Mouse (Mus musculus): ENCODE results near the gene Esrrg. TPM values are rescaled to one million over a fixed set of nuclear protein-coding genes. Genes with fewer than 3 reads are reported as not detected.

The Esrrg gene
- total RNA-seq (2014; rRNA removed) (41.6 and 51.6 TPM in 2 replicates), polyA plus RNA-seq (2015; fragmentation: Nextera tagmentation; extraction: Ambion mirVana) (25.7 and 28.0 TPM in 2 replicates)

- 3% methylated on average over 21 of the region's 21 CpGs for WGBS
- peaks cover 33% of the 10 kb centered on the region for H3K27me3 ChIP-seq (ENCODE audit: insufficient read depth, low read length)
- ATAC-seq (no peak), DNase-seq (ENCODE audit: low spot score) (no peak)
- peak within 1 kb of the TSS; percentile 47 for H3K4me3 ChIP-seq (ENCODE audit: low read length)
- H3K9ac ChIP-seq (replicated peaks; ENCODE audit: low read length): peak within 1 kb of the TSS; percentile 24; the same call in 1 of the 2 replicates
- TF ChIP-seq CTCF (IDR thresholded peaks at IDR 0.05; ENCODE audit: low read depth): no peak
- no peak within 1 kb of the TSS for H3K27ac ChIP-seq
- no peaks in the 10 kb centered on the region for H3K36me3 ChIP-seq (ENCODE audit: insufficient read depth, low read length)
- H3K9me3 ChIP-seq (ENCODE audit: low read length): no peaks in the 10 kb centered on the region
- H3K4me1 ChIP-seq (ENCODE audit: insufficient read depth, low read length): peaks cover 15% of the 10 kb centered on the region; the same call in 1 of the 2 replicates
- peak within 1 kb of the TSS; percentile 85 for H3K4me2 ChIP-seq (ENCODE audit: low read depth, low read length)
Measured at GRCm38 (mm10) chr1:187608261-187608921, at the start of gene Esrrg. Gene Esrrg (plus strand): TSS chr1:187608791.

- DNase-seq (ENCODE audit: low spot score) (no peak), ATAC-seq (no peak)
- H3K4me2 ChIP-seq (ENCODE audit: low read depth, low read length): no peak overlapping the region
- no peaks in the 10 kb centered on the region for H3K36me3 ChIP-seq (ENCODE audit: insufficient read depth, low read length)
- no peak overlapping the region for H3K4me3 ChIP-seq (ENCODE audit: low read length)
- no peaks in the 10 kb centered on the region for H3K4me1 ChIP-seq (ENCODE audit: insufficient read depth, low read length)
- no peaks in the 10 kb centered on the region for H3K9me3 ChIP-seq (ENCODE audit: low read length)
- no peaks in the 10 kb centered on the region for H3K27me3 ChIP-seq (ENCODE audit: insufficient read depth, low read length)
- H3K9ac ChIP-seq (replicated peaks; ENCODE audit: low read length): no peak overlapping the region
- H3K27ac ChIP-seq: no peak overlapping the region
- no peak for TF ChIP-seq CTCF (IDR thresholded peaks at IDR 0.05; ENCODE audit: low read depth)
Measured at GRCm38 (mm10) chr1:187583982-187584381, 24.6 kb upstream of the Esrrg start.

DNA sequence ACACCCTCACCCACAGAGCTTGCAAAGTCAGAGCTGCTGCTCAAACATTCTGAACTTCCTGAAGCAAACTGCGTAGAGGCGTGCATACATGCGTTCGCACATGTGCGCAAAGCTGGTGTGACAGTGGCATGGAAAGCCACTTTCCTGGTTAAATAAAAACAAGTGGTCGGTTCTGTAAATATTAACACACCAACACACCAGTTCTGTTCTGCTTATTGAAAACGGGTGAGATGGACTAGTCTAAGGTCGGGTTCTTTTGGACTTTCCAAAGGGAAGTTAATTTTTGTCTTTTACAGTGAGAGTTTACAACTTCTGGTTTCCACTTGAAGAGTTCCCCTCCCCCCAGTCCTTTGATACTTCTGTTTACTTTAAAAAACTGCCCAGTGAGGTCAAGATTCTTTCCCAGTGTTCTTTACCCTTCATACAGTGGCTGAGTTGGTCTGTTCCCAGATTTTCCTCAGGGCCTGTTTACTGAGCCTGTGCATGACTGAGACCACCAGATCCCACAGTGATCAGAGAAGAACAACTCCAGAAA lies 22.0 kb upstream of the Esrrg start:
- no peak for TF ChIP-seq CTCF (IDR thresholded peaks at IDR 0.05; ENCODE audit: low read depth)

GRCm38 (mm10) chr1:187602942-187603341 lies 5.6 kb upstream of the Esrrg start:
- DNase-seq (ENCODE audit: low spot score): no peak
- no peaks in the 10 kb centered on the region for H3K9me3 ChIP-seq (ENCODE audit: low read length)

More for the DNA sequence above, 22.0 kb upstream of the Esrrg start:
- WGBS: 92% methylated on average over 8 of the region's 8 CpGs
- Histone ChIP-seq H3K9me3 (ENCODE audit: low read length) (no peaks in the 10 kb centered on the region), H3K4me1 (ENCODE audit: insufficient read depth, low read length) (no peaks in the 10 kb centered on the region), H3K9ac (replicated peaks; ENCODE audit: low read length) (no peak overlapping the region), H3K4me2 (ENCODE audit: low read depth, low read length) (no peak overlapping the region), H3K27ac (no peak overlapping the region), H3K4me3 (ENCODE audit: low read length) (no peak overlapping the region), H3K27me3 (ENCODE audit: insufficient read depth, low read length) (no peaks in the 10 kb centered on the region), H3K36me3 (ENCODE audit: insufficient read depth, low read length) (no peaks in the 10 kb centered on the region)
- DNase-seq (ENCODE audit: low spot score) (no peak), ATAC-seq (no peak)

DNA sequence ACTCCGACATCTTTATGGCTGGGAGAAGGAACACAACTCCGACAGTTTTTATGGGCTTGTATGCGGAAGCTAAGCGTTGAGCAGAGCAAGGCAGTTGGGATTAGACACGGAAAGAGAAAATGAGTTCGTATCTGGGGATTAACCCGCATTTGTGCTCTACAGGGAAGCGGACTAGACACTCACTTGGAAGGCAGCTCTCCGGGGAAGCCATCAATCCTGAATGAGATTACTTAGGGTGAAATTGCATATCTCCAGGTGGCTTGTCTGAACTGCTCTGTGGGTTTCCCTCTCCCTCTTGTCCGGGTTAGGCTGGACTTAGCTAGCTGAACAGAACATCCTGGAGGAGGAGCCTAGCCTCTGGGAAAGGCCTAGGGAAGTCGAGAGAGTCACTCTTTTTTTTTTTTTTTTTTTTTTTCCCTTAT lies 4.5 kb upstream of the Esrrg start:
- no peak for DNase-seq (ENCODE audit: low spot score)
- Histone ChIP-seq H3K27ac (no peak overlapping the region), H3K36me3 (ENCODE audit: insufficient read depth, low read length) (no peaks in the 10 kb centered on the region), H3K27me3 (ENCODE audit: insufficient read depth, low read length) (peaks cover 19% of the 10 kb centered on the region), H3K9ac (replicated peaks; ENCODE audit: low read length) (no peak overlapping the region), H3K4me2 (ENCODE audit: low read depth, low read length) (no peak overlapping the region; the same call in 1 of the 2 replicates), H3K9me3 (ENCODE audit: low read length) (no peaks in the 10 kb centered on the region), H3K4me1 (ENCODE audit: insufficient read depth, low read length) (0 out of 2 replicates have a peak, but pooled peaks cover 7% of the 10 kb centered on the region), H3K4me3 (ENCODE audit: low read length) (no peak overlapping the region)
- TF ChIP-seq CTCF (IDR thresholded peaks at IDR 0.05; ENCODE audit: low read depth): no peak
- ATAC-seq: no peak
- 19% methylated on average over 11 of the region's 11 CpGs for WGBS

More at GRCm38 (mm10) chr1:187602942-187603341, 5.6 kb upstream of the Esrrg start:
- no peak for TF ChIP-seq CTCF (IDR thresholded peaks at IDR 0.05; ENCODE audit: low read depth)
- ATAC-seq: no peak
- 0 out of 2 replicates have a peak, but pooled peaks cover 7% of the 10 kb centered on the region for H3K4me1 ChIP-seq (ENCODE audit: insufficient read depth, low read length)
- no peak overlapping the region for H3K4me3 ChIP-seq (ENCODE audit: low read length)
- peaks cover 16% of the 10 kb centered on the region for H3K27me3 ChIP-seq (ENCODE audit: insufficient read depth, low read length)
- H3K9ac ChIP-seq (replicated peaks; ENCODE audit: low read length): no peak overlapping the region
- no peaks in the 10 kb centered on the region for H3K36me3 ChIP-seq (ENCODE audit: insufficient read depth, low read length)
- no peak overlapping the region for H3K27ac ChIP-seq
- 59% methylated on average over 2 of the region's 2 CpGs for WGBS
- no peak overlapping the region for H3K4me2 ChIP-seq (ENCODE audit: low read depth, low read length)

DNA sequence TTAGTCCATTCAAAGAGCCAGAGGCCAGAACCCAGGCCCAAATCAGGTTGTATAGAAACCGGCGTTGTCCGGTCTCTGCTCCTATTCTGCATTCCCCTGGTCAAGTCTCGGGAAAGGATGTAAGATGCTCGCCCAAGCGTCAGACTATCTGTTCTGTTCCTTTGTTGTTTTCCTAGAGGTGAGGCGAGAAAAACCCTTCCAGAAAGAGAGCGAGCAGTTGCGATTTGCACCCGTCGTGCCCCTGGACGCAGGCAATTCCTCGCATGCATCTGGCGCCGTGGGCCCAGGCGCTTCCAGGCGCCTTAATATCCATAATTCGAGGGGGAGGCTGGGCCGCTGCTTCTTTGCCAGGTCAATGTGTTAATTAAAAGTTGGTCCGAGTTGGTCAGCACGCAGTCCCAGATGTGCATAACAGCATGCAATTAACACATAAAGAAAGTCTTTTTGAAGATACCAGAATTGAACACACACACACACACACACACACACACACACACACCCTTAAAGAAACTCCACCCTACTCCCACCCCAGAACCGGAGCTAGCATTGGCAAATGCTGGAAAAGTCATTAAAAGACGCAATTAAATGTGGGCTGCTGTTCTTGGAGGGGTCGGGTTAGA lies 3.8 kb upstream of the Esrrg start:
- no peaks in the 10 kb centered on the region for H3K9me3 ChIP-seq (ENCODE audit: low read length)
- H3K4me2 ChIP-seq (ENCODE audit: low read depth, low read length): peak overlapping the region; percentile 60
- no peak for TF ChIP-seq CTCF (IDR thresholded peaks at IDR 0.05; ENCODE audit: low read depth)
- no peaks in the 10 kb centered on the region for H3K36me3 ChIP-seq (ENCODE audit: insufficient read depth, low read length)
- H3K9ac ChIP-seq (replicated peaks; ENCODE audit: low read length): no peak overlapping the region
- no peak overlapping the region for H3K27ac ChIP-seq
- no peak for ATAC-seq
- peaks cover 21% of the 10 kb centered on the region for H3K27me3 ChIP-seq (ENCODE audit: insufficient read depth, low read length)
- DNase-seq (ENCODE audit: low spot score): no peak
- WGBS: 22% methylated on average over 24 of the region's 24 CpGs
- H3K4me1 ChIP-seq (ENCODE audit: insufficient read depth, low read length): peaks cover 13% of the 10 kb centered on the region; the same call in 1 of the 2 replicates
- peak overlapping the region; percentile 28 for H3K4me3 ChIP-seq (ENCODE audit: low read length)
